Mouse (Mus musculus): Measurements from ENCODE around the gene Cx3cl1.

DNA sequence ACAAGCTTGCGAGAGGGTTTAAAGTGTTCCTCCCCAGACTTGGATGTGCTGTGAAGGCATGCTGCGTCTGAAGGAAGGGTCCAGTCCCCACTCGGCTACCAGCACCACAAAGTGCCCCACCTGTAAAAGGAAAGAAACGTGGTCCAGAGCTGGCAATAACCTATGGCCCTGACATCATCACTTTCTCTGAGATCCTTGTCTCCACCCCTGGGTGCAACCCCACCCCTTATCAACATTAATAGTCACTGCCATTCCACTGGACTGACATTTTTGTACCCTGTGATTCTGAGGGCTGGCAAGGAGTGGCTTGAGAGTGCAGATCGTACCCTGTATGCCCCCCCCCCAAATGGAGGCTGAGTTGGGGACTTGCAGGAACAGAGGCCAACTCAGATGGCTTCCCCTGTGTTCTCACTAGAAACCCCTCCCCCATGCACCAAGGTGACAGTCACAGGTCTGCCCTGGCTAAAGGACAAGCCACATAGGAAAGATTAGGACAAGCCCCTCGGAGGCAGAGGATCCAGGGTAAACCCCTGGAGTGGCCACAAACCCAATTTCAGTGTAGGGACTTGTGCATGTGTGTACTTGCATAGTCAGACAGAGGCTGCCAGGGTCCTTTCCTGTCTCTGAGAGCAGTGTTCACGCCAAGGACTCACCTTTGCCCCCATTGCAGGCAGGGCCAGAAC is 9.5 kb downstream of the Cx3cl1 start:
- TF ChIP-seq CTCF (IDR thresholded peaks at IDR 0.05; ENCODE audit: low read depth) = no peak
- no peak for TF ChIP-seq EP300 (IDR thresholded peaks at IDR 0.05; ENCODE audit: low read depth)

Measured in liver, postnatal 0 days (tissue).